Mouse (Mus musculus): ENCODE measurements around the gene S100a6.

- TF ChIP-seq CTCF (conservative IDR thresholded peaks at IDR 0.05; ENCODE audit: insufficient read depth, insufficient read length, low read depth, low read length) (no peak), POLR2A (IDR thresholded peaks at IDR 0.05; ENCODE audit: low read depth, low read length) (no peak)
These were observed 14.7 kb downstream of the S100a6 start for GRCm38 (mm10) chr3:90627366-90627765.

All from kidney, adult 2 months (tissue).